Comparison of ENCODE assay signal across 13 mouse cellular contexts in genomic region chr13:99233956-99234355, GRCm38 (mm10).
"Had no signal": no experiment of that assay in that cellular context is flagged by ENCODE, and none has a peak within 500 bp of the region (broad histone marks: within the 10 kb centered on the region; RNA-seq: fewer than 3 reads in every experiment).

No protein-coding gene starts in this region.

- DNase-seq: kidney, adult 8-10 months; kidney, postnatal 25 days; layer of hippocampus, adult 9-11 months; lung, adult 2 months; lung, postnatal 36 days; right cerebral cortex, postnatal 14 days; thymus, adult 2 months; thymus, postnatal 25 days had no signal

- H3K36me3 ChIP-seq: limb, embryonic 10.5 days; liver, embryonic 15.5 days had no signal

- H3K4me3 ChIP-seq: limb, embryonic 10.5 days; liver, embryonic 15.5 days had no signal

- H3K9ac ChIP-seq: liver, embryonic 15.5 days had no signal

- H3K27ac ChIP-seq: limb, embryonic 10.5 days; liver, embryonic 15.5 days had no signal

- H3K27me3 ChIP-seq: liver, embryonic 15.5 days had no signal

- H3K4me2 ChIP-seq: liver, embryonic 11.5 days; liver, embryonic 15.5 days had no signal

- H3K9me3 ChIP-seq: limb, embryonic 10.5 days; liver, embryonic 15.5 days had no signal

- ATAC-seq: lung, postnatal 0 days; midbrain, embryonic 16.5 days had no signal
